Mouse (Mus musculus) embryonic facial prominence, embryonic 14.5 days (tissue): ENCODE measurements at regions not wholly inside any gene's neighbourhood (a gene's known extent, or its start where the extent isn't known, plus 50 kb on each side); places are given as distances from the start of the nearest gene placed in this dataset.

Source experiments
- ATAC-seq: fragments of 200-750 bp; cut with Nextera tagmentation; 2 replicates; pipeline ENCODE4 v1.8.0; 2017; ENCODE audit warnings: low read depth, moderate number of reproducible peaks, moderate TSS enrichment
- DNase-seq: peaks from one replicate; pipeline ENCODE4 v3.0.0-alpha.2; 2015; ENCODE audit warnings: low spot score
- H3K27ac ChIP-seq: fragments of 300-500 bp; sonication (generic); replicated peaks from 2 replicates; pipeline ENCODE4 v1.5.1; 2014; ENCODE audit warnings: low read depth, mild to moderate bottlenecking, low read length, moderate library complexity
- H3K27me3 ChIP-seq: fragments of 300-500 bp; sonication (generic); replicated peaks from 2 replicates; pipeline ENCODE4 v1.6.1; 2014; ENCODE audit warnings: low read length; ENCODE audit not compliant: control insufficient read depth, insufficient read depth
- H3K36me3 ChIP-seq: fragments of 300-500 bp; sonication (generic); 2 replicates; pipeline ENCODE4 v1.6.1; 2014; ENCODE audit warnings: low read length, mixed read lengths; ENCODE audit not compliant: control insufficient read depth, insufficient read depth
- H3K4me1 ChIP-seq: fragments of 300-500 bp; sonication (generic); 2 replicates; pipeline ENCODE4 v1.6.1; 2014; ENCODE audit warnings: antibody characterized with exemption, low read length; ENCODE audit not compliant: control insufficient read depth, insufficient read depth
- H3K4me2 ChIP-seq: fragments of 300-500 bp; sonication (generic); 2 replicates; pipeline ENCODE4 v1.6.1; 2014; ENCODE audit warnings: low read depth, mild to moderate bottlenecking, low read length, moderate library complexity, mixed read lengths
- H3K4me3 ChIP-seq: fragments of 300-500 bp; sonication (generic); 2 replicates; pipeline ENCODE4 v1.5.1; 2014; ENCODE audit warnings: low read depth, mild to moderate bottlenecking, low read length
- H3K9ac ChIP-seq: fragments of 300-500 bp; sonication (generic); 2 replicates; pipeline ENCODE4 v1.6.1; 2014; ENCODE audit warnings: low read depth, mild to moderate bottlenecking, low read length, moderate library complexity, mixed read lengths
- H3K9me3 ChIP-seq: fragments of 300-500 bp; sonication (generic); 2 replicates; pipeline ENCODE4 v1.6.1; 2016; ENCODE audit warnings: low read length; ENCODE audit not compliant: control insufficient read depth
- WGBS: fragments of 180-500 bp; shearing (Covaris S2); extraction: QIAGEN DNeasy Blood & Tissue Kit; methylation state at CpG from one replicate; pipeline ENCODE4 v1.1.7; 2014; 5-methylcytosine and 5-hydroxymethylcytosine counted together

- H3K9me3 ChIP-seq: no peaks in the 10 kb centered on the region
- peaks cover 26% of the 10 kb centered on the region for H3K4me1 ChIP-seq
- H3K27ac ChIP-seq: no peak overlapping the region
- 26% methylated on average over 5 of the region's 5 CpGs for WGBS
- no peak overlapping the region for H3K4me3 ChIP-seq
- no peak overlapping the region for H3K9ac ChIP-seq
- H3K4me2 ChIP-seq: no peak overlapping the region
- ATAC-seq: no peak
- peaks cover 7% of the 10 kb centered on the region; the same call in 1 of the 2 replicates for H3K27me3 ChIP-seq
- H3K36me3 ChIP-seq: no peaks in the 10 kb centered on the region
- DNase-seq: no peak
Observed at GRCm38 (mm10) chr17:45806430-45806829, 72.8 kb upstream of the 1600014C23Rik start.

GRCm38 (mm10) chr17:45805471-45806082, 71.9 kb upstream of the 1600014C23Rik start:
- Histone ChIP-seq H3K27ac (no peak overlapping the region; the same call in 1 of the 2 replicates), H3K9ac (peak overlapping the region; percentile 8; the same call in 1 of the 2 replicates)
- WGBS: 1% methylated on average over 19 of the region's 35 CpGs

GRCm38 (mm10) chr17:45803331-45803730, 69.7 kb upstream of the 1600014C23Rik start:
- H3K4me1 ChIP-seq: peaks cover 26% of the 10 kb centered on the region
- H3K4me2 ChIP-seq: no peak overlapping the region
- DNase-seq: no peak
- H3K9ac ChIP-seq: no peak overlapping the region
- H3K27me3 ChIP-seq: peaks cover 7% of the 10 kb centered on the region; the same call in 1 of the 2 replicates
- no peaks in the 10 kb centered on the region for H3K36me3 ChIP-seq
- H3K27ac ChIP-seq: no peak overlapping the region
- H3K4me3 ChIP-seq: no peak overlapping the region
- 85% methylated on average over 8 of the region's 8 CpGs for WGBS
- H3K9me3 ChIP-seq: peaks cover 7% of the 10 kb centered on the region; the same call in 1 of the 2 replicates
- no peak for ATAC-seq

More at GRCm38 (mm10) chr17:45805471-45806082, 71.9 kb upstream of the 1600014C23Rik start:
- no peak overlapping the region; the same call in 1 of the 2 replicates for H3K4me3 ChIP-seq
- H3K9me3 ChIP-seq: peaks cover under 1% of the 10 kb centered on the region; the same call in 1 of the 2 replicates
- DNase-seq (peak; percentile 78), ATAC-seq (peak; percentile 64)
- peak overlapping the region; percentile 29 for H3K4me2 ChIP-seq
- peaks cover 26% of the 10 kb centered on the region for H3K4me1 ChIP-seq
- no peaks in the 10 kb centered on the region for H3K36me3 ChIP-seq
- H3K27me3 ChIP-seq: peaks cover 7% of the 10 kb centered on the region; the same call in 1 of the 2 replicates

- Histone ChIP-seq H3K4me3 (no peak overlapping the region), H3K36me3 (no peaks in the 10 kb centered on the region), H3K9me3 (peaks cover 7% of the 10 kb centered on the region; the same call in 1 of the 2 replicates), H3K9ac (no peak overlapping the region), H3K4me1 (peaks cover 23% of the 10 kb centered on the region), H3K27ac (no peak overlapping the region), H3K4me2 (no peak overlapping the region), H3K27me3 (peaks cover 7% of the 10 kb centered on the region; the same call in 1 of the 2 replicates)
- 67% methylated on average over 8 of the region's 8 CpGs for WGBS
- DNase-seq (no peak), ATAC-seq (no peak)
Observed at GRCm38 (mm10) chr17:45802439-45802838, 68.8 kb upstream of the 1600014C23Rik start.

- Histone ChIP-seq H3K4me3 (no peak overlapping the region), H3K36me3 (no peaks in the 10 kb centered on the region), H3K9ac (no peak overlapping the region), H3K27ac (no peak overlapping the region), H3K9me3 (peaks cover 7% of the 10 kb centered on the region; the same call in 1 of the 2 replicates), H3K27me3 (0 out of 2 replicates have a peak, but pooled peaks cover 6% of the 10 kb centered on the region), H3K4me2 (no peak overlapping the region), H3K4me1 (0 out of 2 replicates have a peak, but pooled peaks cover 3% of the 10 kb centered on the region)
- WGBS: 71% methylated on average over 1 of the region's 1 CpGs
- ATAC-seq (no peak), DNase-seq (no peak)
Observed at GRCm38 (mm10) chr17:45799725-45800124, 66.1 kb upstream of the 1600014C23Rik start.

- Histone ChIP-seq H3K27me3 (no peaks in the 10 kb centered on the region), H3K4me1 (0 out of 2 replicates have a peak, but pooled peaks cover 3% of the 10 kb centered on the region), H3K27ac (no peak overlapping the region), H3K4me3 (no peak overlapping the region), H3K9me3 (peaks cover 7% of the 10 kb centered on the region; the same call in 1 of the 2 replicates), H3K9ac (no peak overlapping the region), H3K4me2 (no peak overlapping the region), H3K36me3 (no peaks in the 10 kb centered on the region)
- WGBS: 55% methylated on average over 11 of the region's 11 CpGs
- DNase-seq (no peak), ATAC-seq (no peak)
Observed at GRCm38 (mm10) chr17:45798996-45799395, 65.4 kb upstream of the 1600014C23Rik start.

- no peak for ATAC-seq
- 78% methylated on average over 8 of the region's 8 CpGs for WGBS
Observed at GRCm38 (mm10) chr17:45798456-45798855, 64.8 kb upstream of the 1600014C23Rik start.

GRCm38 (mm10) chr17:45797121-45797520, 63.5 kb upstream of the 1600014C23Rik start:
- no peak overlapping the region for H3K9ac ChIP-seq
- H3K4me2 ChIP-seq: no peak overlapping the region
- 56% methylated on average over 6 of the region's 6 CpGs for WGBS
- H3K4me1 ChIP-seq: 0 out of 2 replicates have a peak, but pooled peaks cover 3% of the 10 kb centered on the region
- DNase-seq (no peak), ATAC-seq (no peak)
- peaks cover 7% of the 10 kb centered on the region; the same call in 1 of the 2 replicates for H3K9me3 ChIP-seq
- no peaks in the 10 kb centered on the region for H3K36me3 ChIP-seq
- no peak overlapping the region for H3K27ac ChIP-seq
- H3K4me3 ChIP-seq: no peak overlapping the region
- H3K27me3 ChIP-seq: no peaks in the 10 kb centered on the region

More at GRCm38 (mm10) chr17:45798456-45798855, 64.8 kb upstream of the 1600014C23Rik start:
- Histone ChIP-seq H3K4me1 (0 out of 2 replicates have a peak, but pooled peaks cover 3% of the 10 kb centered on the region), H3K36me3 (no peaks in the 10 kb centered on the region), H3K9me3 (peaks cover 7% of the 10 kb centered on the region; the same call in 1 of the 2 replicates), H3K9ac (no peak overlapping the region), H3K4me3 (no peak overlapping the region), H3K27ac (no peak overlapping the region), H3K27me3 (no peaks in the 10 kb centered on the region), H3K4me2 (no peak overlapping the region)
- DNase-seq: no peak
